Mouse (Mus musculus) kidney, adult 2 months (tissue): Measurements from ENCODE around the gene Trim15. TPM values are rescaled to one million over a fixed set of nuclear protein-coding genes. Genes with fewer than 3 reads are reported as not detected.

ENCODE experiments used
- DNase-seq: peaks from one replicate; pipeline ENCODE4 v3.0.0; 2021
- H3K27ac ChIP-seq: fragments of 200-500 bp; 2 replicates; pipeline ENCODE4 v1.5.1; 2012; ENCODE audit warnings: low read depth, low read length, control low read depth, inconsistent platforms; ENCODE audit not compliant: insufficient read depth
- H3K27me3 ChIP-seq: fragments of 200-500 bp; replicated peaks from 2 replicates; pipeline ENCODE4 v1.6.1; 2012; ENCODE audit warnings: mild to moderate bottlenecking, moderate library complexity, low read length, inconsistent platforms; ENCODE audit not compliant: control insufficient read depth, insufficient read depth
- H3K36me3 ChIP-seq: fragments of 200-500 bp; 2 replicates; pipeline ENCODE4 v1.6.1; 2012; ENCODE audit warnings: mild to moderate bottlenecking, moderate library complexity, low read length, inconsistent platforms; ENCODE audit not compliant: control insufficient read depth, insufficient read depth
- H3K4me1 ChIP-seq: fragments of 200-500 bp; 2 replicates; pipeline ENCODE4 v1.6.1; 2011; ENCODE audit warnings: low read length; ENCODE audit not compliant: control insufficient read depth, insufficient read depth
- H3K4me3 ChIP-seq: fragments of 200-500 bp; 2 replicates; pipeline ENCODE4 v1.5.1; 2011; ENCODE audit warnings: mild to moderate bottlenecking, low read depth, low read length, control low read depth; ENCODE audit not compliant: insufficient read depth
- CTCF ChIP-seq: fragments of 200-500 bp; conservative IDR thresholded peaks from 2 replicates; pipeline ENCODE4 v1.5.1; 2011; ENCODE audit warnings: low read depth, mild to moderate bottlenecking, control low read depth, low read length, moderate library complexity, mixed read lengths; ENCODE audit not compliant: insufficient read depth, insufficient read length
- POLR2A ChIP-seq: fragments of 200-500 bp; IDR thresholded peaks from one replicate; pipeline ENCODE4 v1.6.1; 2011; ENCODE audit warnings: low read depth, low read length, control low read depth
- WGBS: fragments of 180-500 bp; shearing (Covaris S2); methylation state at CpG from one replicate; pipeline ENCODE4 v1.1.7; 2018; 5-methylcytosine and 5-hydroxymethylcytosine counted together
- polyA plus RNA-seq: library from polyadenylated mRNA; depleted of rRNA; stranded (reverse); fragments of >200 nt; gene quantifications from 2 replicates; pipeline ENCODE4 v1.2.3, GENCODE M21; 2012

Trim15 gene
- polyA plus RNA-seq, 1 experiment, result 0.22 TPM

- peaks cover 5% of the 10 kb centered on the region; the same call in 1 of the 2 replicates for H3K36me3 ChIP-seq
- no peaks in the 10 kb centered on the region for H3K27me3 ChIP-seq
- H3K4me1 ChIP-seq, result no peaks in the 10 kb centered on the region
- no peak for TF ChIP-seq POLR2A
- TF ChIP-seq CTCF, result no peak
- 86% methylated on average over 5 of the region's 5 CpGs for WGBS
- DNase-seq, result no peak
- no peak overlapping the region for H3K27ac ChIP-seq
- no peak overlapping the region for H3K4me3 ChIP-seq
Measured at GRCm38 (mm10) chr17:36851627-36852026, 15.4 kb downstream of the Trim15 start.

- TF ChIP-seq CTCF (no peak), POLR2A (no peak)
- no peak overlapping the region for H3K27ac ChIP-seq
- H3K4me3 ChIP-seq, result no peak overlapping the region
- no peaks in the 10 kb centered on the region for H3K4me1 ChIP-seq
- peaks cover 4% of the 10 kb centered on the region; the same call in 1 of the 2 replicates for H3K36me3 ChIP-seq
- 64% methylated on average over 5 of the region's 5 CpGs for WGBS
- H3K27me3 ChIP-seq, result no peaks in the 10 kb centered on the region
- no peak for DNase-seq
Measured at GRCm38 (mm10) chr17:36851200-36851599, 15.8 kb downstream of the Trim15 start.

- Histone ChIP-seq H3K27ac (no peak overlapping the region), H3K4me1 (no peaks in the 10 kb centered on the region), H3K4me3 (no peak overlapping the region), H3K27me3 (no peaks in the 10 kb centered on the region), H3K36me3 (peaks cover 3% of the 10 kb centered on the region; the same call in 1 of the 2 replicates)
- WGBS, result 90% methylated on average over 2 of the region's 2 CpGs
- no peak for TF ChIP-seq POLR2A
- no peak for TF ChIP-seq CTCF
- no peak for DNase-seq
Measured at GRCm38 (mm10) chr17:36849992-36850391, 17.0 kb downstream of the Trim15 start.

GRCm38 (mm10) chr17:36848911-36849310 is 18.1 kb downstream of the Trim15 start:
- Histone ChIP-seq H3K27me3 (no peaks in the 10 kb centered on the region), H3K27ac (no peak overlapping the region), H3K4me3 (no peak overlapping the region), H3K36me3 (peaks cover 3% of the 10 kb centered on the region; the same call in 1 of the 2 replicates), H3K4me1 (peaks cover 7% of the 10 kb centered on the region; the same call in 1 of the 2 replicates)
- TF ChIP-seq POLR2A (no peak), CTCF (no peak)
- DNase-seq, result no peak
- 62% methylated on average over 5 of the region's 5 CpGs for WGBS

- peak; percentile 19 for DNase-seq
- H3K27me3 ChIP-seq, result no peaks in the 10 kb centered on the region
- 43% methylated on average over 1 of the region's 1 CpGs for WGBS
- no peak overlapping the region for H3K4me3 ChIP-seq
- no peaks in the 10 kb centered on the region for H3K36me3 ChIP-seq
- no peak overlapping the region for H3K27ac ChIP-seq
- no peak for TF ChIP-seq POLR2A
- TF ChIP-seq CTCF, result no peak
- H3K4me1 ChIP-seq, result peaks cover 10% of the 10 kb centered on the region; the same call in 1 of the 2 replicates
Measured at GRCm38 (mm10) chr17:36844725-36845124, 22.3 kb downstream of the Trim15 start.

GRCm38 (mm10) chr17:36844286-36844719 is 22.7 kb downstream of the Trim15 start:
- peak; percentile 18 for DNase-seq

GRCm38 (mm10) chr17:36843696-36844095 is 23.3 kb downstream of the Trim15 start:
- Histone ChIP-seq H3K27ac (peak overlapping the region; percentile 3; the same call in 1 of the 2 replicates), H3K36me3 (no peaks in the 10 kb centered on the region), H3K27me3 (no peaks in the 10 kb centered on the region), H3K4me1 (peaks cover 10% of the 10 kb centered on the region; the same call in 1 of the 2 replicates), H3K4me3 (no peak overlapping the region)
- 80% methylated on average over 7 of the region's 7 CpGs for WGBS
- no peak for DNase-seq
- TF ChIP-seq CTCF (no peak), POLR2A (no peak)

More at GRCm38 (mm10) chr17:36844286-36844719, 22.7 kb downstream of the Trim15 start:
- no peak overlapping the region for H3K4me3 ChIP-seq
- H3K27ac ChIP-seq, result no peak overlapping the region
- H3K4me1 ChIP-seq, result peaks cover 10% of the 10 kb centered on the region; the same call in 1 of the 2 replicates
- H3K36me3 ChIP-seq, result no peaks in the 10 kb centered on the region
- TF ChIP-seq POLR2A (no peak), CTCF (no peak)
- H3K27me3 ChIP-seq, result no peaks in the 10 kb centered on the region
